Mouse (Mus musculus): Measurements from ENCODE around the gene Cntnap2. TPM values are rescaled to one million over a fixed set of nuclear protein-coding genes. Genes with fewer than 3 reads are reported as not detected.

The Cntnap2 gene
- polyA plus RNA-seq, 1 experiment from 2014 or later, result 0.59 TPM

- no peaks in the 10 kb centered on the region for H3K9me3 ChIP-seq (replicated peaks)
- no peak overlapping the region for H3K9ac ChIP-seq
- H3K36me3 ChIP-seq, result no peaks in the 10 kb centered on the region
- H3K4me2 ChIP-seq, result no peak overlapping the region
- ATAC-seq (ENCODE audit: insufficient number of reproducible peaks, low FRiP score), result no peak
- WGBS, result 58% methylated on average over 2 of the region's 2 CpGs
- H3K4me3 ChIP-seq, result no peak overlapping the region
- H3K4me1 ChIP-seq (replicated peaks), result no peaks in the 10 kb centered on the region
- no peak overlapping the region for H3K27ac ChIP-seq (ENCODE audit: poor library complexity, severe bottlenecking)
- H3K27me3 ChIP-seq (replicated peaks), result no peaks in the 10 kb centered on the region
Measured at GRCm38 (mm10) chr6:46080236-46080635, 1021.1 kb downstream of the Cntnap2 start.

DNA sequence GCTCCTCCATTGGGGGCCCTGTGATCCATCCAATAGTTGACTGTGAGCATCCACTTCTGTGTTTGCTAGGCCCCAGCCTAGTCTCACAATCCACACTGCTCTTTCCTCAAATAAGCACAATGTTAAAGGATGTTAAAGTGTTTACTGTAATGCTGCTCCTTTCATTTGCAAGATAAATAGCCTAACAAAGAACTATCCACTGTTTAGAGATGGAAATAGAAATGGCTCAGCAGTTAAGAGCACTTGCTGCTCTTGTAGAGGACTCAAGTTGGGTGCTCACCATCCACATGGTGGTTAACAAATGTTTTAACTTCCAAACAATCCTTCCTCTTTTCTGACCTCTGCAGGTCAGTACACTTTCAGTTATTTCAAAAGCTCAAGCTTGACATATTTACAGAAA is 1022.3 kb downstream of the Cntnap2 start:
- ATAC-seq (ENCODE audit: insufficient number of reproducible peaks, low FRiP score), result no peak
- H3K4me1 ChIP-seq (replicated peaks), result no peaks in the 10 kb centered on the region
- no peak overlapping the region for H3K27ac ChIP-seq (ENCODE audit: poor library complexity, severe bottlenecking)
- H3K9me3 ChIP-seq (replicated peaks), result no peaks in the 10 kb centered on the region
- H3K4me3 ChIP-seq, result no peak overlapping the region
- H3K9ac ChIP-seq, result no peak overlapping the region
- no peak overlapping the region for H3K4me2 ChIP-seq
- H3K36me3 ChIP-seq, result no peaks in the 10 kb centered on the region
- H3K27me3 ChIP-seq (replicated peaks), result no peaks in the 10 kb centered on the region

- no peaks in the 10 kb centered on the region for H3K4me1 ChIP-seq (replicated peaks)
- no peak overlapping the region for H3K4me3 ChIP-seq
- H3K4me2 ChIP-seq, result no peak overlapping the region
- WGBS, result 74% methylated on average over 1 of the region's 1 CpGs
- ATAC-seq (ENCODE audit: insufficient number of reproducible peaks, low FRiP score), result no peak
- no peak overlapping the region for H3K9ac ChIP-seq
- H3K27ac ChIP-seq (ENCODE audit: poor library complexity, severe bottlenecking), result no peak overlapping the region
- no peaks in the 10 kb centered on the region for H3K9me3 ChIP-seq (replicated peaks)
- H3K27me3 ChIP-seq (replicated peaks), result no peaks in the 10 kb centered on the region
- no peaks in the 10 kb centered on the region for H3K36me3 ChIP-seq
Measured at GRCm38 (mm10) chr6:46143189-46143841, 1084.2 kb downstream of the Cntnap2 start.

DNA sequence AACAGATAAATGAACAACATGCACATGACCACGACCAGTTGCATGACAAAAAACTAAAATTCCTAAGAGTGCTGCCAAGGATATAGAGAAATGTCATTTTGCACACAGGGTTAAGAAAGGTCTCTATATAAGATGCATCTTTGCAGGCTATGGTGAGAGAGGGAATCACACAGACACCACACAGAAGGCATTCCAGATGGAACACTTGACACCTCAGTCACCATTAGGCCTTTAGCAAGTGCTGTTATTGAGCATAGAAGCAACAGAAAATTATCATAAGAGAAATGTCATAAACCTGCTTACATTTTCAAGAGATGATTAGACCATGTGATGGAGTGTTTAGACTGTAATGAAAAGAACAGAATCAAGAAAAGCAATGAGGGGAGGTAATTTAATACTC is 1107.7 kb downstream of the Cntnap2 start:
- Histone ChIP-seq H3K27me3 (replicated peaks) (no peaks in the 10 kb centered on the region), H3K9ac (no peak overlapping the region), H3K9me3 (replicated peaks) (no peaks in the 10 kb centered on the region), H3K36me3 (no peaks in the 10 kb centered on the region), H3K4me3 (no peak overlapping the region), H3K4me1 (replicated peaks) (no peaks in the 10 kb centered on the region), H3K27ac (ENCODE audit: poor library complexity, severe bottlenecking) (no peak overlapping the region), H3K4me2 (no peak overlapping the region)
- 63% methylated on average over 1 of the region's 1 CpGs for WGBS
- no peak for ATAC-seq (ENCODE audit: insufficient number of reproducible peaks, low FRiP score)

- H3K36me3 ChIP-seq, result no peaks in the 10 kb centered on the region
- WGBS, result 82% methylated on average over 2 of the region's 2 CpGs
- no peak overlapping the region for H3K27ac ChIP-seq (ENCODE audit: poor library complexity, severe bottlenecking)
- H3K27me3 ChIP-seq (replicated peaks), result no peaks in the 10 kb centered on the region
- H3K4me2 ChIP-seq, result no peak overlapping the region
- ATAC-seq (ENCODE audit: insufficient number of reproducible peaks, low FRiP score), result no peak
- no peak overlapping the region for H3K4me3 ChIP-seq
- H3K9ac ChIP-seq, result no peak overlapping the region
- H3K9me3 ChIP-seq (replicated peaks), result no peaks in the 10 kb centered on the region
- H3K4me1 ChIP-seq (replicated peaks), result no peaks in the 10 kb centered on the region
Measured at GRCm38 (mm10) chr6:46197298-46197697, 1138.1 kb downstream of the Cntnap2 start.

DNA sequence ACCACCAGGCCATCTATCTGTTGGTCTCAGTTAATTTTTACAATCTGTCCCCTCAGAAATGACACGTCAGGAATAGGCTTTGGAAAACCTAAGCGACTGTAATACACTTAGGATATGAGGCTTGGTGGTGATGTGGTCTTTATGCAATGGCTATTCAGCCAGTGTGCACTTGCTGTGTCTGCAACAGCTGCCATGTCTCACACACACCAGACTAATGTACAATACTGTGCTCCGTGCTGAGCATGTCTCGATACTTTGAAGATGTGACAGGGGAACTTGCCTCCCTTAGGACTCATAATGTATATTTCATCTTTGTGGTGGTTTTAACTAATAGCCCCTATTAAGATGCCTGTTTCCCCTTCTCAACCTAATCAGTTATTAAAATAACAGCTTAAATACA is 1142.7 kb downstream of the Cntnap2 start:
- ATAC-seq (ENCODE audit: insufficient number of reproducible peaks, low FRiP score), result no peak
- H3K4me2 ChIP-seq, result no peak overlapping the region
- no peak overlapping the region for H3K27ac ChIP-seq (ENCODE audit: poor library complexity, severe bottlenecking)
- no peaks in the 10 kb centered on the region for H3K9me3 ChIP-seq (replicated peaks)
- H3K9ac ChIP-seq, result no peak overlapping the region
- H3K36me3 ChIP-seq, result no peaks in the 10 kb centered on the region
- H3K4me1 ChIP-seq (replicated peaks), result no peaks in the 10 kb centered on the region
- 79% methylated on average over 4 of the region's 4 CpGs for WGBS
- H3K27me3 ChIP-seq (replicated peaks), result no peaks in the 10 kb centered on the region
- H3K4me3 ChIP-seq, result no peak overlapping the region

DNA sequence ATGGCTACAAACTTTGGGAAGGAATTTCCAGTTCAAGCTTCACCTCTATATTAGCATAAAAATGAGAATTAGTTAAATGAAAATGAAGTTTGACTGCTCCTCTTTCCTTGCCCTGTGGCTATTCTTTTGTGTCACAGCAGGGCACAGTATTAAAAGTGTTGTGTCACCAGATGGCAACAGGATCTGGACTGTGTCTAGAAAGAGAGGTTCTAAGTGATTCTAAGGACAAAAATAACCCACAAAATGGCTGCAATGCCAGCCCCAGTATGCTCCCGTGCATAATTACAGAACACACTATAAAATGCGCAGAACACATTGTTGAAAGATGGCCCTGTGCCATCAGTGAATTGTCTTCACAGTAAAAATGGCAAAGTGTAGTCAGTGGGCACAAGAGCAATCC is 1146.4 kb downstream of the Cntnap2 start:
- Histone ChIP-seq H3K9ac (no peak overlapping the region), H3K4me2 (no peak overlapping the region), H3K36me3 (no peaks in the 10 kb centered on the region), H3K27me3 (replicated peaks) (no peaks in the 10 kb centered on the region), H3K4me3 (no peak overlapping the region), H3K4me1 (replicated peaks) (no peaks in the 10 kb centered on the region), H3K9me3 (replicated peaks) (no peaks in the 10 kb centered on the region), H3K27ac (ENCODE audit: poor library complexity, severe bottlenecking) (no peak overlapping the region)
- no peak for ATAC-seq (ENCODE audit: insufficient number of reproducible peaks, low FRiP score)
- 74% methylated on average over 2 of the region's 2 CpGs for WGBS

DNA sequence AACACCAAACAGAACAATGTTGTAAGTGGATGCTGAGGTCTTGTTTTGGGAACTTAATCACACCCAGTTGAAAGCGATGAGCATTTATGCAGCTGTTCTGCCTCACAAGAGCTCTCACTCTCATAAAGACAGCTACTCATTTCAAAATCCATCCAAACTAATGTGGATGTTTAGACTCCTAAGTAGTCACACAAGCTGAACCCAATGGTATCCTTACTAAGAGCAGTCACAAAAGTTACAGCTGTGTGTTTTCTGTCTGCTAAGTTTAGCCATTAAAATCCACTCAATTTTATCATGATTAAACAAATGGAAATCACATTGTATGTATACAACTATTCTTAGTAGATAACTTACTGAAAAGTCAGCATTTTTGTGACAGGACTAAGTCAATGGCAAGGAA is 1173.7 kb downstream of the Cntnap2 start:
- Histone ChIP-seq H3K9me3 (replicated peaks) (no peaks in the 10 kb centered on the region), H3K36me3 (no peaks in the 10 kb centered on the region), H3K27me3 (replicated peaks) (no peaks in the 10 kb centered on the region), H3K4me3 (no peak overlapping the region), H3K4me1 (replicated peaks) (no peaks in the 10 kb centered on the region), H3K9ac (no peak overlapping the region), H3K4me2 (no peak overlapping the region), H3K27ac (ENCODE audit: poor library complexity, severe bottlenecking) (no peak overlapping the region)
- no peak for ATAC-seq (ENCODE audit: insufficient number of reproducible peaks, low FRiP score)
- 91% methylated on average over 1 of the region's 1 CpGs for WGBS

DNA sequence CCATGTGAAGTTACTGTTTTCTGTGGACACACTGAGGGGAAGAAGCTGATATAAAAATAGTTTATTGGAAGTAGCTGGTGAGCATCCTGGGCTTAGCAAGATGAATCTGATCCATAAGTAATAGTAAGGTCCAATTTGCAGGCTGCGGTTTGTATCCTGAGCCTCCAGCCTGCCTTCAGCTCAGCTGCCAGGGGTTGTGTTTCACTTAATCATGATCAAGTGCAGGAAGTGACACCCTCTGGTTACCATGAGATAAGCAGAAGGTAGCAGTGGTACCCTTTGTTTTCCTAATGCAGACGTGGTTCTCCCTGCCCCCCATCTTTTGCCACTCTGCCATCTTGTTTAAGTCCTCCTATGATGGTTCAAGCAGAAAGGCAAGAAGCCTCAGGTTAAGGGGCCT is 1181.2 kb downstream of the Cntnap2 start:
- Histone ChIP-seq H3K4me2 (no peak overlapping the region), H3K27ac (ENCODE audit: poor library complexity, severe bottlenecking) (no peak overlapping the region), H3K4me3 (no peak overlapping the region), H3K27me3 (replicated peaks) (no peaks in the 10 kb centered on the region), H3K4me1 (replicated peaks) (no peaks in the 10 kb centered on the region), H3K36me3 (no peaks in the 10 kb centered on the region), H3K9me3 (replicated peaks) (no peaks in the 10 kb centered on the region), H3K9ac (no peak overlapping the region)
- ATAC-seq (ENCODE audit: insufficient number of reproducible peaks, low FRiP score), result no peak
- 37% methylated on average over 2 of the region's 2 CpGs for WGBS

GRCm38 (mm10) chr6:46263171-46263570 is 1204.0 kb downstream of the Cntnap2 start:
- H3K4me1 ChIP-seq (replicated peaks), result no peaks in the 10 kb centered on the region
- H3K36me3 ChIP-seq, result no peaks in the 10 kb centered on the region
- H3K4me3 ChIP-seq, result no peak overlapping the region
- no peak overlapping the region for H3K27ac ChIP-seq (ENCODE audit: poor library complexity, severe bottlenecking)
- no peak for ATAC-seq (ENCODE audit: insufficient number of reproducible peaks, low FRiP score)
- H3K4me2 ChIP-seq, result no peak overlapping the region
- no peaks in the 10 kb centered on the region for H3K9me3 ChIP-seq (replicated peaks)
- H3K9ac ChIP-seq, result no peak overlapping the region
- 20% methylated on average over 1 of the region's 1 CpGs for whole genome bisulfite sequencing
- H3K27me3 ChIP-seq (replicated peaks), result no peaks in the 10 kb centered on the region

GRCm38 (mm10) chr6:46346946-46347345 is 1287.8 kb downstream of the Cntnap2 start:
- Histone ChIP-seq H3K36me3 (no peaks in the 10 kb centered on the region), H3K4me3 (no peak overlapping the region), H3K9me3 (replicated peaks) (no peaks in the 10 kb centered on the region), H3K9ac (no peak overlapping the region), H3K27me3 (replicated peaks) (no peaks in the 10 kb centered on the region), H3K4me1 (replicated peaks) (no peaks in the 10 kb centered on the region), H3K27ac (ENCODE audit: poor library complexity, severe bottlenecking) (no peak overlapping the region), H3K4me2 (no peak overlapping the region)
- ATAC-seq (ENCODE audit: insufficient number of reproducible peaks, low FRiP score), result no peak
- WGBS, result 79% methylated on average over 5 of the region's 5 CpGs

GRCm38 (mm10) chr6:46361091-46361490 is 1301.9 kb downstream of the Cntnap2 start:
- WGBS, result 78% methylated on average over 2 of the region's 2 CpGs
- no peaks in the 10 kb centered on the region for H3K27me3 ChIP-seq (replicated peaks)
- H3K9me3 ChIP-seq (replicated peaks), result no peaks in the 10 kb centered on the region
- no peak for ATAC-seq (ENCODE audit: insufficient number of reproducible peaks, low FRiP score)
- H3K4me3 ChIP-seq, result no peak overlapping the region
- H3K4me1 ChIP-seq (replicated peaks), result no peaks in the 10 kb centered on the region
- no peaks in the 10 kb centered on the region for H3K36me3 ChIP-seq
- H3K9ac ChIP-seq, result no peak overlapping the region
- no peak overlapping the region for H3K4me2 ChIP-seq
- H3K27ac ChIP-seq (ENCODE audit: poor library complexity, severe bottlenecking), result no peak overlapping the region
